Mouse (Mus musculus): ENCODE data around the gene Gm10073. TPM values are rescaled to one million over a fixed set of nuclear protein-coding genes. Genes with fewer than 3 reads are reported as not detected.

The Gm10073 gene
- polyA plus RNA-seq, 1 experiment from 2014 or later, result 3.4 TPM

DNA sequence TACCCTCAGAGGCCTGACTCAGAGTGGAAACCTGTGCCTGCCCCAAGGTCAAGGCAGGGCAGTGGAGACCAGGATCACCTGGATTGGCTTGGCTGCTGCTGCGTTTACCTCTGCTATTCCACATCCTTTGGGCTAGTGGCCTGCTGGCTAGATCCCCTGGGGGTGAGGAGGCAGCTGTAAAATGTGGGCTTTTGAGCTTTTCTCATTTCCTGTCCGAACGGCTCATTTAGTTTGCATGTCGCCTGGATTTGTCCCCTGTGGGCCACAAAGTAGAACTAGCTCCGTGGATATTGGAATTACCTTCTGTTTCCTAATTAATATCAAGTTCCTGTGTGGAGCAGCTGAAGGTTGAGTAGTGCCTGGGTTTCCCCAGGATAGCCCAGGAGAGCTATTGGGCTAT, 34.1 kb downstream of the Gm10073 start:
- Histone ChIP-seq H3K9me3 (no peaks in the 10 kb centered on the region), H3K4me1 (no peaks in the 10 kb centered on the region), H3K4me3 (replicated peaks) (no peak overlapping the region), H3K27ac (no peak overlapping the region), H3K9ac (no peak overlapping the region), H3K4me2 (no peak overlapping the region), H3K27me3 (no peaks in the 10 kb centered on the region), H3K36me3 (replicated peaks) (no peaks in the 10 kb centered on the region)
- ATAC-seq (ENCODE audit: low FRiP score), result no peak
- WGBS, result 71% methylated on average over 5 of the region's 5 CpGs

DNA sequence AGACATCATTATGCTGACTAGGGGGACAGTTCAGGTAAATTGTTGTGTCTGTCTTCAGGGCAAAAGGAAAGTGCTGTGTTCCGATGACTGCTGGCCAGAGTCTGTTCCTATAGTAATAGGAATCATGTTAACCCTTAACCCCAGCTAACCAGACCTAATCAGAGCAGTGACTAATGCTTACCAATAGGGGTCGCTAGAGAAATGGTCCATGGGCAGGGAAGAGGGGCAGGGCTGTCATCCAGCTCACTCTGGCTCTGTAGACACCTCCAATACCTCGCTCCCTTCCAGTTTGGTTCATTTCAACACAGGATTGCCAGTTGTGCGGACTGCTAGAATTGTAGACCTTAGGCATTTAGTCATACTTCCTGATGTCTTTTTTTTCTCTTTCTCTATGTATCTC, 37.8 kb downstream of the Gm10073 start:
- Histone ChIP-seq H3K36me3 (replicated peaks) (no peaks in the 10 kb centered on the region), H3K4me3 (replicated peaks) (no peak overlapping the region), H3K27me3 (no peaks in the 10 kb centered on the region), H3K27ac (no peak overlapping the region), H3K9ac (no peak overlapping the region), H3K4me1 (no peaks in the 10 kb centered on the region), H3K4me2 (no peak overlapping the region), H3K9me3 (no peaks in the 10 kb centered on the region)
- WGBS, result 74% methylated on average over 4 of the region's 4 CpGs
- no peak for ATAC-seq (ENCODE audit: low FRiP score)

DNA sequence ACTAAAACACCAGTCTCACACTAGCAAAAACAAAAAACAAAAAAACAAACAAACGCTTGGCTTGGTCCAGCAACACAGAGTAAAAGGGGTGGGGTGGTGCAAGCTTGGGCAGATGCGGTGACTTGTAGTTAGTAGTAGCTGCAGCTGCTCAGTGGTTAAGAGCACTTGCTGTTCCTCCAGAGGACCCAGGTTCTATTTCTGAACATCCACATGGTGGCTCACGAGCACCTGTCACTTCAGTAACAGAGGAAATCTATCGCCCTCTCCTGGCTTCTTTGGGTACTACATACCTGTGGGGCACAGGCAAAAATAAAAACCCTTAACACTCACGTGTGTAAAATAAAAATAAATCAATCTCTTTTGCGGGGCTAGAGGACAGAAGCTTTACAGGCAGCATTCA, 38.8 kb downstream of the Gm10073 start:
- H3K9me3 ChIP-seq, result no peaks in the 10 kb centered on the region
- WGBS, result 42% methylated on average over 6 of the region's 6 CpGs
- H3K27ac ChIP-seq, result no peak overlapping the region
- H3K9ac ChIP-seq, result no peak overlapping the region
- ATAC-seq (ENCODE audit: low FRiP score), result no peak
- no peak overlapping the region for H3K4me2 ChIP-seq
- H3K27me3 ChIP-seq, result no peaks in the 10 kb centered on the region
- H3K4me1 ChIP-seq, result no peaks in the 10 kb centered on the region
- H3K4me3 ChIP-seq (replicated peaks), result no peak overlapping the region
- no peaks in the 10 kb centered on the region for H3K36me3 ChIP-seq (replicated peaks)

DNA sequence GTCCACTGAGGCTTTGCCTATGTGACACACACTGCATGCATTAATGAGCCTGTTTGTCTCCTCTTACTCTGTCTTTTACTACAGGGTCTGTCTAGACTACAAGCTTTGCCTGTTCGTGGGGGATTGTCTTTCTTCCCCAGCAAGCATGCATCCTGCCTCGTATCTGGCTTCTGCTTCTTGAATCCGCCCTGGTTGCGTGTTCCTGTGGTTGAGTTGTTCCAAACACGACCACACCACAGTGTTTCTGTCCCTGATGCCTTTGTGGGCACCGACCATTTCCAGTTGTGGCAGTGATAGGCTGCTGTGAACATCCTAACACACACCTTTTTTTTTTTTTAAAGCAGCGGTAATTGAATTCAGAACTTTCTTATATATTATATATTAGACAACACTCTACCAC, 39.6 kb downstream of the Gm10073 start:
- Histone ChIP-seq H3K36me3 (replicated peaks) (no peaks in the 10 kb centered on the region), H3K9me3 (no peaks in the 10 kb centered on the region), H3K27ac (no peak overlapping the region), H3K4me1 (no peaks in the 10 kb centered on the region), H3K9ac (no peak overlapping the region), H3K27me3 (no peaks in the 10 kb centered on the region), H3K4me2 (no peak overlapping the region), H3K4me3 (replicated peaks) (no peak overlapping the region)
- ATAC-seq (ENCODE audit: low FRiP score), result no peak
- 83% methylated on average over 7 of the region's 7 CpGs for WGBS

DNA sequence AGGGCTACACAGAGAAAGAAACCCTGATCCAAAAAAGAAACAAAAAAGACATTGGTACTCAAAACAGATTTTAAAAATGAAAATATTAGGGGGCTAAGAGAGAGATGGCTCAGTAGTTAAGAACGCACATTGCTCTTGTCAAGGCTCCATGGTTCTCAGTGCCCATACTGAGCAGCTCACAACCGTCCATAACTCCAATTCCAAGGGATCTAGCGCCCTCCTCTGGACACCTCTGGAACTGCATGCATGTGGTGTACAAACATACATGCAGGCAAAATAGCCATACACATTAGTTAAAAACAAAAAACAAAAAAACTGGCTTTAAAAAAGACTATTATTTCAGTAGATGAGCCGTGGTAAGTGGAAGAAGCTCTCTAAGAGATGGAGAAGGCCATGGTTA, 42.7 kb downstream of the Gm10073 start:
- H3K27ac ChIP-seq, result no peak overlapping the region
- no peaks in the 10 kb centered on the region for H3K27me3 ChIP-seq
- H3K4me3 ChIP-seq (replicated peaks), result no peak overlapping the region
- no peak overlapping the region for H3K9ac ChIP-seq
- H3K4me1 ChIP-seq, result no peaks in the 10 kb centered on the region
- 70% methylated on average over 4 of the region's 4 CpGs for WGBS
- H3K9me3 ChIP-seq, result no peaks in the 10 kb centered on the region
- no peak overlapping the region for H3K4me2 ChIP-seq
- H3K36me3 ChIP-seq (replicated peaks), result no peaks in the 10 kb centered on the region
- ATAC-seq (ENCODE audit: low FRiP score), result no peak

DNA sequence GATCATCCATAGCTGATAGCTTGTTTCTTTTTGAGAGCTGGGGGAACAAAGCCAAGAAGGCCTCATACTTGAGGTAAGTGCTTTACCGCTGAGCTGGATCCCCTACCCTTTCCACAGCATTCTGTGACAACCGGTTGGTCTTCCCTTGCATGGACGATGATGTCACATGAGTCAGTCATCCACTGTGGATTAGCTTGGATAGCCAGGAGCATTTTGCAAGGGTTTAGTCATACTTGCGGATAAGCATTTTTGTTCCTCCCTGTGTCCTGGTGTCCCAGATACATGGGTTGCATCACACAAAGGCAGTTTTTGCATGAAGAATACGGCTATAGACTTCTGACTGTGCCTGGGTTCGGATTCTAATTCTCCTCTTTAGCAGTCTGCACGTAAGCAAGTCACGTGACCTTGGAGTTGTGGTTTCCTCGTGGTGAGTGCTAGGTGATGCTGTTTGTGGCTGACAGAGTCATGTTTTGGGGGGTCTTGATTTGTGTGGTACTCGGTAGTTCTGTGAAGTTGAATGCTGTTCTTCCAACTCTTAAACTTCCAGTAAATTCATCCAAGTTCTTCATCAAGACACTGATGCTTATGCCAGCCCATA, 43.3 kb downstream of the Gm10073 start:
- WGBS, result 93% methylated on average over 10 of the region's 10 CpGs
- H3K27me3 ChIP-seq, result no peaks in the 10 kb centered on the region
- H3K9me3 ChIP-seq, result no peaks in the 10 kb centered on the region
- H3K27ac ChIP-seq, result no peak overlapping the region
- no peak overlapping the region for H3K9ac ChIP-seq
- H3K4me3 ChIP-seq (replicated peaks), result no peak overlapping the region
- ATAC-seq (ENCODE audit: low FRiP score), result no peak
- no peaks in the 10 kb centered on the region for H3K36me3 ChIP-seq (replicated peaks)
- H3K4me2 ChIP-seq, result no peak overlapping the region
- H3K4me1 ChIP-seq, result no peaks in the 10 kb centered on the region

DNA sequence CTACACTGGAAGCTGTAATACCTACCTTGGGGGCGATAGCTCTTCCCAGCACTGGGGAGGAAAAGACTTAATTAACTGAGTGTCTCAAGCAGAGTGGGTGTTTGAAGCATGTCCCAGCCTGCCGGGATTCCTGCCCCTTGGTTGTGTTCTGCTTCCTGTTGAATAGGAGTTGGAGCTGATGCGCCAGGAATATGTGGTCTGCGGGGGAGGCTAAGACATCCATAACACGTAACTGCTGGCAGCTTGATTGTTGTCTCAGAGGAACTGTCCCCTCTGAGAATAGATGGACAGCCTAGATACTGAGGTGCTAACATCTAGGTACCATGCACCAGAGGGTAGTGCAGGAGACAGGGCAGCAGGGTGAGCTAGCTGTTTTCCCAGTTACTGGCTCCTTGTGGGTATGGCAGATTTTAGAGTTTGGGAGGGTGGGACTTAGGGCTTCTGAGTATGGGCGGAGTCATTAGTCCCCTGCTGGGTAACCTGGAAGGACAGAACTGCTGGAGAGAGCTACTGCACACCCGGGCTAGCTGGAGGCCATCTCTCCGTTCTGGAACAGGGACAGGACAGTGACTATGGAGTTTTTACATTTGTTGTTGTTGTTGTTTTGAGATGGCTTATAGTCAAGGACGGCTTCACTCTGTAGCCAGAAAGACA, 44.5 kb downstream of the Gm10073 start:
- no peak overlapping the region for H3K27ac ChIP-seq
- ATAC-seq (ENCODE audit: low FRiP score), result no peak
- H3K4me1 ChIP-seq, result no peaks in the 10 kb centered on the region
- H3K4me3 ChIP-seq (replicated peaks), result no peak overlapping the region
- H3K27me3 ChIP-seq, result no peaks in the 10 kb centered on the region
- no peaks in the 10 kb centered on the region for H3K36me3 ChIP-seq (replicated peaks)
- no peak overlapping the region for H3K4me2 ChIP-seq
- H3K9me3 ChIP-seq, result no peaks in the 10 kb centered on the region
- 87% methylated on average over 9 of the region's 9 CpGs for WGBS
- no peak overlapping the region for H3K9ac ChIP-seq

DNA sequence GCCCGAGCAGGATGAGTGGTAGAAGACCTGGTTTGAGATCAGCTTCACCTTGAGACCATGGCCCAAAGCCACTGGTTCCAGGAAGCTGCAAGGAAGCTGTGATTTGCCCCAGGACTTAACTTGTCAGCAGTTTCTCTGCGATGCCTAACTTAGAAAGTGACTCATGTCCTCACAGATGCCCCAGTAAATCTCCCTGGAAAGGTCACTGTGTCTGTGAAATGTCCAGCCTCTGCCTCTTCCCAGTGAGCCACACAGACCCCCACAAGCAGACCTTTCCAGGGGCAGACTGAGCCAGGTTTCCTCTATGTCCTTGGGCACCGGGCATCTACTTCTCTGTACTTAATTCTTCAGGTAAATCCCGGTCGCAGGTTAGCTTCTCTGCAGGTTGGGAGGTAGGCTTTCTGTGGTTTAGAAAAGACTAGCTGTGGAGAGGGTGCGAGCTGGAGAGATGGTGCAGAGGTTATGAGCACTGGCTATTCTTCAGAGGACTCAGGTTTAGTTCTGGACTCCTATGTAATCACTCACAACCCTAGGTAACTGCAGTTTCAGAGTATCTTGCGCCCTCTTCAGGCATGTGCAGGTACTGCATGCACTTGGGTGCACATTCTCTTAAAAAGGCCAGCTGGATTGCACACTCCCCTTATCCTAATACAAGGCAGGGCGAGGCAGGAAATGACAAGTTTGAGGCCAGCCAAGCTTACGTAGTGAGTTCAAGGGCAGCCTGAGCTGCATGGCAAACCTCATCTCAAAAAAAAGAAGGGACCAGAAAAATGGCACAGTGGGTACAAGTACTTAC, 45.8 kb downstream of the Gm10073 start:
- H3K9me3 ChIP-seq, result no peaks in the 10 kb centered on the region
- no peaks in the 10 kb centered on the region for H3K4me1 ChIP-seq
- H3K36me3 ChIP-seq (replicated peaks), result no peaks in the 10 kb centered on the region
- H3K27ac ChIP-seq, result no peak overlapping the region
- no peaks in the 10 kb centered on the region for H3K27me3 ChIP-seq
- no peak overlapping the region for H3K4me2 ChIP-seq
- no peak for ATAC-seq (ENCODE audit: low FRiP score)
- H3K4me3 ChIP-seq (replicated peaks), result no peak overlapping the region
- WGBS, result 89% methylated on average over 9 of the region's 9 CpGs
- H3K9ac ChIP-seq, result no peak overlapping the region

DNA sequence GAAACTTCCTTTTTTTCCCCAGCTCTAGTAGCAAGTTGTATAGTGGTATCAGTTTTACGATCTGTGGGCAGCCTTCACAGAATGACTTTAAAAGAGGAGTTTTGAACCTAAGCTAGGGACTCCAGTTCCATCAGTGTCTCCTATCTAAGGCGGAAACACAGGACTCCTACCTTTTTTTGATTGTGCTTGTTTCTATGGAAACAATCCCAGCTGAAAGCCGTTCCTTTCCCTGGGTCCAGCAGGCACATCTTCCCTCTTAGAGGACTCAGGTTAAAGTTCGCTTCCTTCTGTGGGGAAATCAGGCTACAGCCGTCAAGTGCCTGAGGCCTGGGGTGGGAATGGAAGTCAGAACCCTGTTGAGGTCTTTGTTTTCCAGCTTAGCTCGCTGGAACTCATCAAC, 46.5 kb downstream of the Gm10073 start:
- Histone ChIP-seq H3K4me1 (no peaks in the 10 kb centered on the region), H3K27me3 (no peaks in the 10 kb centered on the region), H3K4me3 (replicated peaks) (no peak overlapping the region), H3K9ac (no peak overlapping the region), H3K9me3 (no peaks in the 10 kb centered on the region), H3K36me3 (replicated peaks) (no peaks in the 10 kb centered on the region), H3K27ac (no peak overlapping the region), H3K4me2 (no peak overlapping the region)
- ATAC-seq (ENCODE audit: low FRiP score), result no peak
- WGBS, result 64% methylated on average over 6 of the region's 6 CpGs

Other genes with a start within 250 kb of the Gm10073 start
- gene Smpd3, start 235.5 kb downstream of the Gm10073 start, polyA plus RNA-seq (2016; fragmentation: Nextera tagmentation; extraction: Ambion mirVana), result 24.4 and 30.0 TPM in 2 replicates
- 36.5 and 41.1 TPM in 2 replicates for gene Zfp90, start 158.1 kb downstream of the Gm10073 start, polyA plus RNA-seq (2016; fragmentation: Nextera tagmentation; extraction: Ambion mirVana)
- not detected in 2 replicates for gene 6030452D12Rik, start 72.9 kb downstream of the Gm10073 start, polyA plus RNA-seq (2016; fragmentation: Nextera tagmentation; extraction: Ambion mirVana)
- 2.5 and 3.5 TPM in 2 replicates for gene Cdh3, start 62.6 kb downstream of the Gm10073 start, polyA plus RNA-seq (2016; fragmentation: Nextera tagmentation; extraction: Ambion mirVana)
- 3.9 and 4.2 TPM in 2 replicates for gene Cdh1, start 29.9 kb upstream of the Gm10073 start, polyA plus RNA-seq (2016; fragmentation: Nextera tagmentation; extraction: Ambion mirVana)
- 8.8 and 9.9 TPM in 2 replicates for gene Tango6, start 109.6 kb upstream of the Gm10073 start, polyA plus RNA-seq (2016; fragmentation: Nextera tagmentation; extraction: Ambion mirVana)